Mouse (Mus musculus): ENCODE measurements at regions not wholly inside any gene's neighbourhood (a gene's known extent, or its start where the extent isn't known, plus 50 kb on each side); places are given as distances from the start of the nearest gene placed in this dataset.

DNA sequence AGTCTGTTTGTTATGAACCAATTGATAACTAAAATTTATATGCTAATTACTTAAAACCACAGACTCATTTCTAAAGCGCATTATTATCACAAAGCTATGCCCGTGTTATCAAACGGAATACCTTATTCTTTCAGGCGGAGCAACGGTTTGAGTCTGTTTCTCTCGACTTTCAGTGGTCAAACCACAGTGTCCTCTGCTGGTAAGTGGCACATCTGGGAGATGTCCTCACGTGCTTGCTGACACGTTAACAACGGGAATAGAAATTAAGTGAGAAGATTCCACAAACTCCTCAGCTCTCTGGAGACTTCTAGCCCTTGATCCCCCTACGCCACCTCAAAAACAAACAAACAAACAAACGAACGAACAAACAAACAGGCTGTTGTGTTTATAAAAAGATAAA, 58.9 kb upstream of the Syt13 start:
- in situ Hi-C loops (cut with MboI, MseI), result no loop called here

DNA sequence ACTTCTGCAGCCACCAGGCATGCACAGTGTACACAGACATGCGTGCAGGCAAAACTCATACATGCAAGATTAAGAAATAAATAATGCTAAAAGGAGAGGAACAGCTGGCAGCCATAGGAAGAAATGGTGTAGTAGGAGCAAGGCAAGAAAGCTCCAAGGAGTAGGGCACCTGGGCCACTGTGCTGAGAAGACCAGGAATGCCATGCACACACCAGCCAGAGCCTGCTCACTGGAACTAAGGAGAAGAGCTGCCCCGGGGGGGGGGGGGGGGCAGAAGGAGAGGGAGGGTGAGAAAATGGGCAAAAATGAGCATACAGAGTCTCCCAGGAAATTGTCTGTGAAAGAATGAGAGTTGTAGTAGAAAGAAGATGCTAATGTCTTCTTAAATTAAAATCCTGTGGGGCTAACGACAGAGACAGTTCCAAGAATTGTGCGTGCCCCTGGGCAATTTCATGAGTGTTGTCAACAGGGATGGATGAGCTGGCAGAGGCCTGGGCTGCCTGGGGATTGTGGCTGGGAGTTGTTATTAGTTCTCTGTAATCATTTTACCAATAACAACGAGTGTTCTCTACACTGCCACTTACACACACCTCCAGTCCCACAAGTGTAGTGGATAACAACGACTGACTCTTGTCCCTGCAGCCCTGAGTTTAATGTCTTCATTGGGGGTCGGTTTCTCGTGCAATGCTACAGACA, 54.2 kb upstream of the Syt13 start:
- in situ Hi-C loops (cut with MboI, MseI), result no loop called here
